Mouse (Mus musculus) thymus, postnatal 25 days (tissue): ENCODE measurements around the gene Phf5a.

Source experiments
- DNase-seq: peaks from one replicate; pipeline ENCODE4 v3.0.0; 2022

Gene Phf5a

GRCm38 (mm10) chr15:81818404-81818803 is 53.3 kb downstream of the Phf5a start:
- DNase-seq, result no peak

DNA sequence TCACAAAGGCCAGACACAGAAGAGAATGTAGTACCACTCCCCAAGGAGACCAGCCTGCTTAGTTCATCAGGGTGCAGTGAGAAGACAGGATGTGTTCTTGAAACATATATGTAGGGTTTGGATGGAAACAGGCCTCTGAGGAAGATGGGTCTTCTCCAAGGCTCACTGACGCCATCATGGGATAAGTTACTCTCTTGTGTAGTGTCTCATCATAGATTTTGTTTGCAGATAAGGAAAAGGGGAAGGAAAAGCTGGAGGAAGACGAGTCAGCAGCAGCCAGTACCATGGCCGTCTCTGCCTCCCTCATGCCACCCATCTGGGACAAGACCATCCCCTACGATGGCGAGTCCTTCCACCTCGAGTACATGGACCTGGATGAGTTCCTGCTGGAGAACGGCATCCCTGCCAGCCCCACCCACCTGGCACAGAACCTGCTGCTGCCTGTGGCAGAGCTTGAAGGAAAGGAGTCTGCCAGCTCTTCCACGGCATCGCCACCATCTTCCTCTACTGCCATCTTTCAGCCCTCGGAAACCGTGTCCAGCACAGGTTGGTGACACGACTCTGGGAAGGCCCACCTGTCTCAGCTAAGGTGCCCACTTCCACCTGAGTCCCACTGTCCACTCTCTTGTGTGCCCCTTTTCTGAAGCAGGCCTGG is 56.9 kb downstream of the Phf5a start:
- DNase-seq, result no peak
